ENCODE assay signal across 8 mouse cellular contexts in the genomic region with DNA sequence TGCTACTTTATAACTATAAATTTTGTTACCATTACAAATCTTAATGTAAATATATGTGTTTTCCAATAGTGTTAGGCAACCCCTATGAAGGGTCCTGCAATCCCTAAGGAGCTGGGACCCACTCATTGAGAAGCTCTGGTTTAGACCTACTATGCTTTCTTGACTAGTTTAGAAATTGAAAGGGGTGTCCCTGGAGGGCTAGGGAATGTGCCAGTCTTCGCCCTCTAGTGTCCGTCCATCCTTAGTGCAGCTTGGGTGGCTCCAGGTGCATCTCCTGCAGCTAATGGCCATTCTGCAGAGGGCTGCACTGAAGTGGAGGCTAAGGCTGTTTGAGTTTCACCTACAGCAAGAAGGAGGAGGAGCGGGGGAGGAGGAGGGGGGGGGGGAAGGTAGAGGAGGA.
DNase-seq lines count a peak whose midpoint lies in the region; ATAC-seq and TF ChIP-seq lines count a peak whose summit lies in the region.

No protein-coding gene starts in this region.

- no peaks in the 10 kb centered on the region for H3K27me3 ChIP-seq in limb, embryonic 11.5 days (ENCODE audit: control insufficient read depth, insufficient read depth, low read length)
- no peaks in the 10 kb centered on the region for H3K27me3 ChIP-seq in neural tube, embryonic 11.5 days (ENCODE audit: control insufficient read depth, insufficient read depth, low read length)

- H3K4me2 ChIP-seq in limb, embryonic 11.5 days (ENCODE audit: low read depth, severe bottlenecking): no peak overlapping the region
- H3K4me2 ChIP-seq in neural tube, embryonic 11.5 days (ENCODE audit: low read depth): no peak overlapping the region

- H3K36me3 ChIP-seq in limb, embryonic 11.5 days (ENCODE audit: control insufficient read depth, insufficient read depth, low read length): no peaks in the 10 kb centered on the region
- H3K36me3 ChIP-seq in neural tube, embryonic 11.5 days (ENCODE audit: control insufficient read depth, insufficient read depth, low read length): no peaks in the 10 kb centered on the region

- H3K4me3 ChIP-seq in bone marrow macrophage, adult 2 months (ENCODE audit: insufficient read depth, low read length): no peak overlapping the region
- H3K4me3 ChIP-seq in limb, embryonic 11.5 days (ENCODE audit: low read depth, low read length): no peak overlapping the region
- H3K4me3 ChIP-seq in neural tube, embryonic 11.5 days (ENCODE audit: low read depth, low read length): no peak overlapping the region

- DNase-seq in gastrocnemius, postnatal 10 days: peak; percentile 18
- DNase-seq in gastrocnemius, postnatal 4 days (ENCODE audit: low spot score in 2 of 2): no peak
- peak; percentile 13 to 17 for DNase-seq in B cell, adult 2 months
- DNase-seq in limb, embryonic 11.5 days (ENCODE audit: low spot score): peak; percentile 61
- peak; percentile 30 for DNase-seq in neural tube, embryonic 11.5 days (ENCODE audit: low spot score)

- no peak overlapping the region for H3K9ac ChIP-seq in limb, embryonic 11.5 days (ENCODE audit: low read length)
- no peak overlapping the region for H3K9ac ChIP-seq in neural tube, embryonic 11.5 days (ENCODE audit: low read length)

- no peak for TF ChIP-seq POLR2A in bone marrow macrophage, adult 2 months (IDR thresholded peaks at IDR 0.05; ENCODE audit: borderline replicate concordance, low read depth, low read length)

- no peak overlapping the region for H3K27ac ChIP-seq in bone marrow macrophage, adult 2 months (ENCODE audit: insufficient read depth, low read depth, low read length)
- H3K27ac ChIP-seq in limb, embryonic 11.5 days (replicated peaks; ENCODE audit: low read depth, low read length): no peak overlapping the region
- H3K27ac ChIP-seq in neural tube, embryonic 11.5 days (ENCODE audit: low read depth, low read length): no peak overlapping the region

- H3K4me1 ChIP-seq in bone marrow macrophage, adult 2 months (ENCODE audit: control insufficient read depth, insufficient read depth, low read length): peaks cover 49% of the 10 kb centered on the region
- no peaks in the 10 kb centered on the region for H3K4me1 ChIP-seq in limb, embryonic 11.5 days (ENCODE audit: control insufficient read depth, insufficient read depth, low read length)
- no peaks in the 10 kb centered on the region for H3K4me1 ChIP-seq in neural tube, embryonic 11.5 days (ENCODE audit: control insufficient read depth, insufficient read depth, low read length)

- peak; percentile 89 for ATAC-seq in granulocyte monocyte progenitor cell, adult 5-6 weeks (replicated peaks; ENCODE audit: poor library complexity, severe bottlenecking)
- ATAC-seq in limb, embryonic 11.5 days (ENCODE audit: insufficient number of reproducible peaks, low FRiP score, low TSS enrichment, low read depth): no peak
- no peak for ATAC-seq in neural tube, embryonic 11.5 days (ENCODE audit: insufficient read depth, low FRiP score, low TSS enrichment)
- no peak for ATAC-seq in frontal cortex, adult (ENCODE audit: low TSS enrichment)

- TF ChIP-seq CTCF in bone marrow macrophage, adult 2 months (IDR thresholded peaks at IDR 0.05; ENCODE audit: low read depth, low read length): peak; percentile 52

- WGBS in limb, embryonic 11.5 days: 27% methylated on average over 3 of the region's 3 CpGs
- WGBS in neural tube, embryonic 11.5 days: 10% methylated on average over 3 of the region's 3 CpGs

- no peaks in the 10 kb centered on the region for H3K9me3 ChIP-seq in limb, embryonic 11.5 days (ENCODE audit: control insufficient read depth, low read length)
- no peaks in the 10 kb centered on the region for H3K9me3 ChIP-seq in neural tube, embryonic 11.5 days (ENCODE audit: control insufficient read depth, low read length)

Comparison
In these comparisons a context has a peak if more than half of its experiments do, and no peak if none do; other contexts are left out.
1. DNase-seq: peak in gastrocnemius, postnatal 10 days (single experiment), B cell, adult 2 months (2 of 2), limb, embryonic 11.5 days (single experiment) and neural tube, embryonic 11.5 days (single experiment); none in gastrocnemius, postnatal 4 days (0 of 2).